Mouse (Mus musculus): ENCODE results near the gene Olfr763. TPM values are rescaled to one million over a fixed set of nuclear protein-coding genes. Genes with fewer than 3 reads are reported as not detected.

Gene Olfr763
- total RNA-seq, 1 experiment, result not detected

- Histone ChIP-seq H3K4me3 (ENCODE audit: insufficient read depth in 1 of 2, low read depth in 1 of 2, low read length in 2 of 2, poor library complexity in 1 of 2, severe bottlenecking in 1 of 2) (no peak overlapping the region), H3K9me3 (ENCODE audit: control insufficient read depth, insufficient read depth, low read depth, low read length) (no peaks in the 10 kb centered on the region), H3K27ac (ENCODE audit: insufficient read depth, low read depth, low read length, poor library complexity, severe bottlenecking) (no peak overlapping the region), H3K36me3 (ENCODE audit: control insufficient read depth, insufficient read depth, low read length, poor library complexity, severe bottlenecking) (no peaks in the 10 kb centered on the region), H3K4me1 (ENCODE audit: control insufficient read depth in 2 of 2, insufficient read depth in 2 of 2, low read length in 2 of 2, poor library complexity in 1 of 2) (no peaks in the 10 kb centered on the region), H3K9ac (ENCODE audit: insufficient read depth, low read depth, low read length, poor library complexity, severe bottlenecking) (no peak overlapping the region)
- no peak for TF ChIP-seq ZC3H11A (IDR thresholded peaks at IDR 0.05; ENCODE audit: borderline replicate concordance, low read depth, low read length)
- TF ChIP-seq HCFC1 (IDR thresholded peaks at IDR 0.05; ENCODE audit: borderline replicate concordance, insufficient read depth, low read length), result no peak
- TF ChIP-seq CHD2 (IDR thresholded peaks at IDR 0.05; ENCODE audit: low read depth, low read length), result no peak
- no peak for TF ChIP-seq MAFK (IDR thresholded peaks at IDR 0.05; ENCODE audit: insufficient read depth, low read depth, low read length)
- TF ChIP-seq ZNF384 (IDR thresholded peaks at IDR 0.05; ENCODE audit: low read depth, low read length), result no peak
- DNase-seq (ENCODE audit: low read depth, low spot score), result no peak
- in situ Hi-C loops (cut with MboI; ENCODE audit: low sequenced_read_pairs in 2 of 2, unreplicated experiment in 2 of 2), result no loop called here
Observed at GRCm38 (mm10) chr10:129014477-129014876, 3.9 kb downstream of the Olfr763 start.

- DNase-seq (ENCODE audit: low read depth, low spot score), result no peak
- in situ Hi-C loops (cut with MboI; ENCODE audit: low sequenced_read_pairs in 2 of 2, unreplicated experiment in 2 of 2), result no loop called here
- TF ChIP-seq MAFK (IDR thresholded peaks at IDR 0.05; ENCODE audit: insufficient read depth, low read depth, low read length), result no peak
- TF ChIP-seq ZNF384 (IDR thresholded peaks at IDR 0.05; ENCODE audit: low read depth, low read length), result no peak
- TF ChIP-seq ZC3H11A (IDR thresholded peaks at IDR 0.05; ENCODE audit: borderline replicate concordance, low read depth, low read length), result no peak
- TF ChIP-seq HCFC1 (IDR thresholded peaks at IDR 0.05; ENCODE audit: borderline replicate concordance, insufficient read depth, low read length), result no peak
- TF ChIP-seq CHD2 (IDR thresholded peaks at IDR 0.05; ENCODE audit: low read depth, low read length), result no peak
Observed at GRCm38 (mm10) chr10:129023319-129023718, 12.7 kb downstream of the Olfr763 start.

GRCm38 (mm10) chr10:129026018-129026662, 15.5 kb downstream of the Olfr763 start:
- DNase-seq (ENCODE audit: low read depth, low spot score), result peak; percentile 40
- no peak overlapping the region for H3K27ac ChIP-seq (ENCODE audit: insufficient read depth, low read depth, low read length, poor library complexity, severe bottlenecking)
- H3K9me3 ChIP-seq (ENCODE audit: control insufficient read depth, insufficient read depth, low read depth, low read length), result no peaks in the 10 kb centered on the region
- H3K4me1 ChIP-seq (ENCODE audit: control insufficient read depth in 2 of 2, insufficient read depth in 2 of 2, low read length in 2 of 2, poor library complexity in 1 of 2), result no peaks in the 10 kb centered on the region
- H3K36me3 ChIP-seq (ENCODE audit: control insufficient read depth, insufficient read depth, low read length, poor library complexity, severe bottlenecking), result no peaks in the 10 kb centered on the region
- peak; percentile 86; the same call in 1 of the 2 replicates for TF ChIP-seq ZC3H11A (IDR thresholded peaks at IDR 0.05; ENCODE audit: borderline replicate concordance, low read depth, low read length)
- no peak for TF ChIP-seq HCFC1 (IDR thresholded peaks at IDR 0.05; ENCODE audit: borderline replicate concordance, insufficient read depth, low read length)
- in situ Hi-C loops (cut with MboI; ENCODE audit: low sequenced_read_pairs in 2 of 2, unreplicated experiment in 2 of 2), result no loop called here
- H3K4me3 ChIP-seq (ENCODE audit: insufficient read depth in 1 of 2, low read depth in 1 of 2, low read length in 2 of 2, poor library complexity in 1 of 2, severe bottlenecking in 1 of 2), result no peak overlapping the region
- H3K9ac ChIP-seq (ENCODE audit: insufficient read depth, low read depth, low read length, poor library complexity, severe bottlenecking), result no peak overlapping the region

More at GRCm38 (mm10) chr10:129023319-129023718, 12.7 kb downstream of the Olfr763 start:
- Histone ChIP-seq H3K9me3 (ENCODE audit: control insufficient read depth, insufficient read depth, low read depth, low read length) (no peaks in the 10 kb centered on the region), H3K36me3 (ENCODE audit: control insufficient read depth, insufficient read depth, low read length, poor library complexity, severe bottlenecking) (no peaks in the 10 kb centered on the region), H3K27ac (ENCODE audit: insufficient read depth, low read depth, low read length, poor library complexity, severe bottlenecking) (no peak overlapping the region), H3K4me3 (ENCODE audit: insufficient read depth in 1 of 2, low read depth in 1 of 2, low read length in 2 of 2, poor library complexity in 1 of 2, severe bottlenecking in 1 of 2) (no peak overlapping the region), H3K9ac (ENCODE audit: insufficient read depth, low read depth, low read length, poor library complexity, severe bottlenecking) (no peak overlapping the region), H3K4me1 (ENCODE audit: control insufficient read depth in 2 of 2, insufficient read depth in 2 of 2, low read length in 2 of 2, poor library complexity in 1 of 2) (no peaks in the 10 kb centered on the region)

GRCm38 (mm10) chr10:129028343-129028742, 17.8 kb downstream of the Olfr763 start:
- Histone ChIP-seq H3K9me3 (ENCODE audit: control insufficient read depth, insufficient read depth, low read depth, low read length) (no peaks in the 10 kb centered on the region), H3K9ac (ENCODE audit: insufficient read depth, low read depth, low read length, poor library complexity, severe bottlenecking) (no peak overlapping the region), H3K4me1 (ENCODE audit: control insufficient read depth in 2 of 2, insufficient read depth in 2 of 2, low read length in 2 of 2, poor library complexity in 1 of 2) (no peaks in the 10 kb centered on the region), H3K4me3 (ENCODE audit: insufficient read depth in 1 of 2, low read depth in 1 of 2, low read length in 2 of 2, poor library complexity in 1 of 2, severe bottlenecking in 1 of 2) (no peak overlapping the region), H3K36me3 (ENCODE audit: control insufficient read depth, insufficient read depth, low read length, poor library complexity, severe bottlenecking) (no peaks in the 10 kb centered on the region), H3K27ac (ENCODE audit: insufficient read depth, low read depth, low read length, poor library complexity, severe bottlenecking) (no peak overlapping the region)
- no peak for DNase-seq (ENCODE audit: low read depth, low spot score)
- no peak for TF ChIP-seq MAFK (IDR thresholded peaks at IDR 0.05; ENCODE audit: insufficient read depth, low read depth, low read length)
- TF ChIP-seq HCFC1 (IDR thresholded peaks at IDR 0.05; ENCODE audit: borderline replicate concordance, insufficient read depth, low read length), result no peak
- no peak for TF ChIP-seq CHD2 (IDR thresholded peaks at IDR 0.05; ENCODE audit: low read depth, low read length)
- TF ChIP-seq ZC3H11A (IDR thresholded peaks at IDR 0.05; ENCODE audit: borderline replicate concordance, low read depth, low read length), result no peak
- TF ChIP-seq ZNF384 (IDR thresholded peaks at IDR 0.05; ENCODE audit: low read depth, low read length), result no peak
- in situ Hi-C loops (cut with MboI; ENCODE audit: low sequenced_read_pairs in 2 of 2, unreplicated experiment in 2 of 2), result no loop called here
